Mouse (Mus musculus): ENCODE data around the gene Nedd4.

DNA sequence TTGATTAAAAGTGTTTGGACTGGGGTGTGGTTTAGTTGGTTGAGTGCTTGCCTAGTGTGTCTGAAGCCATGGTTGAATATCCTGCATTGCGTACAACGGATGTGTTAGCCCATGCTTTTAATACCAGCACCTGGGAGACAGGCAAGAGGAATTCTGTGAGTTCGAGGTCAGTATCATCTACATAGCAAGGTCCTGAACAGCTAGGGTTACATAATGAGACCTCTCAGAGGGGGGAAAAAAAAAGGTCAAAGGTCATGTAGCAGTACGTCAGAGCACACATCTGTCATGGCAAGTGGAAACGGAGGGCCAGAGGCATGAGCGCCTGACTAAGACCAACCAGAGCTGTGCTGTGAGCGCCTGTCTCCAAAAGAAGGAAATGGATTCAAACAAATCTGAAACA, 3.4 kb downstream of the Nedd4 start:
- TF ChIP-seq POLR2A (IDR thresholded peaks at IDR 0.05; ENCODE audit: extremely low read depth, insufficient read depth, low read length): no peak
- no peak for TF ChIP-seq CTCF (IDR thresholded peaks at IDR 0.05; ENCODE audit: extremely low read depth, insufficient read depth, low read length)
